Mouse (Mus musculus): ENCODE results near the gene Cdc14a. TPM values are rescaled to one million over a fixed set of nuclear protein-coding genes. Genes with fewer than 3 reads are reported as not detected.

The Cdc14a gene
- polyA plus RNA-seq, 1 experiment: 8.0 TPM

DNA sequence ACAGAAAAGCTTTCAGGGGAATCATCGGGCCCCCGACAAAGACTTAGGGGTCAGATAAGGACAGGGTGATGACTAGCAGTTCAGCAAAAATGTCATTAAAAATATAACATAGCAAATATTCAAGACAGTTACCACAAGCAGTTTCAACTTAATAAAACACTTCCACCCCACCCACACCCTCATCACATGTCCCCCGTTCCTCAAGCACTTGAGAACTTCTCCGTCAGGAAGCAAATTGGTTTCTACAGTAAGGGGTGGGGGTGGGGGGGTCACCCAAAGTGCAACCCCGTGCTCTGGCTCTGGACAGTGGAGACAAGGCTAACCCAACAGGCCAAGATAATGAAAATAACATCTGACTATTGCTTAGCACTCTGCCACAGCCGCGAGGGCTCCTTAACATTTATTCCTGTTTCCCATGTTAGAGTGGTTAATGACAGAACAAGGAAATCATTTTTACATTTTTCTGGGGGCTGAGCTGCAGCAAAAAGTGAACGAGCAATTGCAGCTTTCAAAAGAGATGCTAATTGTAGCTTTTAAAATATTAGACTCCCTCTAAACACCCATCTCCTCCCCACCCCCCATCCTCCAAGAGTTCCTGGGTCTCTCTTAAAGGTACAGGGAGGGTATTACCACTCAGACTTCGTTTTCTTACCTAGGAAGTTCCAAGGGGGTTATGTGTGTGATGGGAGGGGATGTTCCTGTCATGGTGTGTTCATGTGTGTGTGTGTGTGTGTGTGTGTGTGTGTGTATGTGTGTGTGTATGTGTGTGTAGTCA is 133.6 kb downstream of the Cdc14a start:
- Histone ChIP-seq H3K4me3 (ENCODE audit: control insufficient read depth, insufficient read depth, low read length) (no peak overlapping the region), H3K4me1 (replicated peaks; ENCODE audit: control insufficient read depth, insufficient read depth, low read length) (no peaks in the 10 kb centered on the region), H3K36me3 (ENCODE audit: control insufficient read depth, insufficient read depth, low read length) (peaks cover 9% of the 10 kb centered on the region), H3K27ac (ENCODE audit: control insufficient read depth, insufficient read depth, low read length) (no peak overlapping the region), H3K27me3 (ENCODE audit: control insufficient read depth, insufficient read depth, low read length) (no peaks in the 10 kb centered on the region)
- no peak for DNase-seq
- TF ChIP-seq CTCF (IDR thresholded peaks at IDR 0.05; ENCODE audit: borderline replicate concordance, control insufficient read depth, extremely low read depth, insufficient read depth, low read length, poor library complexity): no peak
- TF ChIP-seq POLR2A (IDR thresholded peaks at IDR 0.05; ENCODE audit: control insufficient read depth, extremely low read depth, insufficient read depth, low read length, poor library complexity): no peak
- 90% methylated on average over 9 of the region's 9 CpGs for WGBS

GRCm38 (mm10) chr3:116288833-116289232 is 135.0 kb downstream of the Cdc14a start:
- 96% methylated on average over 6 of the region's 6 CpGs for WGBS
- Histone ChIP-seq H3K36me3 (ENCODE audit: control insufficient read depth, insufficient read depth, low read length) (peaks cover 7% of the 10 kb centered on the region), H3K4me3 (ENCODE audit: control insufficient read depth, insufficient read depth, low read length) (no peak overlapping the region), H3K4me1 (replicated peaks; ENCODE audit: control insufficient read depth, insufficient read depth, low read length) (no peaks in the 10 kb centered on the region), H3K27ac (ENCODE audit: control insufficient read depth, insufficient read depth, low read length) (no peak overlapping the region), H3K27me3 (ENCODE audit: control insufficient read depth, insufficient read depth, low read length) (no peaks in the 10 kb centered on the region)
- TF ChIP-seq POLR2A (IDR thresholded peaks at IDR 0.05; ENCODE audit: control insufficient read depth, extremely low read depth, insufficient read depth, low read length, poor library complexity) (no peak), CTCF (IDR thresholded peaks at IDR 0.05; ENCODE audit: borderline replicate concordance, control insufficient read depth, extremely low read depth, insufficient read depth, low read length, poor library complexity) (no peak)
- DNase-seq: no peak

GRCm38 (mm10) chr3:116284735-116285134 is 139.1 kb downstream of the Cdc14a start:
- Histone ChIP-seq H3K27ac (ENCODE audit: control insufficient read depth, insufficient read depth, low read length) (no peak overlapping the region), H3K4me1 (replicated peaks; ENCODE audit: control insufficient read depth, insufficient read depth, low read length) (no peaks in the 10 kb centered on the region), H3K27me3 (ENCODE audit: control insufficient read depth, insufficient read depth, low read length) (no peaks in the 10 kb centered on the region), H3K36me3 (ENCODE audit: control insufficient read depth, insufficient read depth, low read length) (no peaks in the 10 kb centered on the region; the same call in 1 of the 2 replicates), H3K4me3 (ENCODE audit: control insufficient read depth, insufficient read depth, low read length) (no peak overlapping the region)
- 99% methylated on average over 4 of the region's 4 CpGs for WGBS
- no peak for TF ChIP-seq POLR2A (IDR thresholded peaks at IDR 0.05; ENCODE audit: control insufficient read depth, extremely low read depth, insufficient read depth, low read length, poor library complexity)
- TF ChIP-seq CTCF (IDR thresholded peaks at IDR 0.05; ENCODE audit: borderline replicate concordance, control insufficient read depth, extremely low read depth, insufficient read depth, low read length, poor library complexity): no peak
- DNase-seq: no peak

DNA sequence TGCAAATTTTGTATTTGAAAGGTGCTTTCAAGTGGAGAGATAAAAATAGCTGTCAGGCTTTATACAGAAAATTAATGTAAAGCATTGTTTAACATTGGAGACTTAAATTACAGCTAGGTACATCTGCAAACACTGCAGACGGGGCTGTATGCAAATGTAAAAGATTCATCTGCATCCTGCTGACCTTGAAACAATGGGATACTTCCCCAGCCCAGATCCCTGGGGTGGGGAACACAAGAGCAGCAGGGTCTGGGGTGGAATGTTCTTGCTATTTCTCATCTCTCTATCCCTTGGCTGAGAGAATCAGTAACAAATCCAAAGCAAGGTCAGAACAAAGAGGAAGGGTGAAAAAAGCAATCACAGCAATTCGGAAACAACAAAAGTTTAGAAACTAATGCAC is 139.8 kb downstream of the Cdc14a start:
- 99% methylated on average over 2 of the region's 2 CpGs for WGBS
- TF ChIP-seq CTCF (IDR thresholded peaks at IDR 0.05; ENCODE audit: borderline replicate concordance, control insufficient read depth, extremely low read depth, insufficient read depth, low read length, poor library complexity): no peak
- TF ChIP-seq POLR2A (IDR thresholded peaks at IDR 0.05; ENCODE audit: control insufficient read depth, extremely low read depth, insufficient read depth, low read length, poor library complexity): no peak
- H3K36me3 ChIP-seq (ENCODE audit: control insufficient read depth, insufficient read depth, low read length): no peaks in the 10 kb centered on the region; the same call in 1 of the 2 replicates
- no peaks in the 10 kb centered on the region for H3K4me1 ChIP-seq (replicated peaks; ENCODE audit: control insufficient read depth, insufficient read depth, low read length)
- no peak overlapping the region for H3K4me3 ChIP-seq (ENCODE audit: control insufficient read depth, insufficient read depth, low read length)
- H3K27me3 ChIP-seq (ENCODE audit: control insufficient read depth, insufficient read depth, low read length): no peaks in the 10 kb centered on the region
- H3K27ac ChIP-seq (ENCODE audit: control insufficient read depth, insufficient read depth, low read length): no peak overlapping the region
- DNase-seq: no peak

GRCm38 (mm10) chr3:116281663-116282062 is 142.2 kb downstream of the Cdc14a start:
- no peaks in the 10 kb centered on the region for H3K4me1 ChIP-seq (replicated peaks; ENCODE audit: control insufficient read depth, insufficient read depth, low read length)
- 98% methylated on average over 6 of the region's 6 CpGs for WGBS
- H3K27ac ChIP-seq (ENCODE audit: control insufficient read depth, insufficient read depth, low read length): no peak overlapping the region
- H3K27me3 ChIP-seq (ENCODE audit: control insufficient read depth, insufficient read depth, low read length): no peaks in the 10 kb centered on the region
- H3K4me3 ChIP-seq (ENCODE audit: control insufficient read depth, insufficient read depth, low read length): no peak overlapping the region
- TF ChIP-seq CTCF (IDR thresholded peaks at IDR 0.05; ENCODE audit: borderline replicate concordance, control insufficient read depth, extremely low read depth, insufficient read depth, low read length, poor library complexity) (no peak), POLR2A (IDR thresholded peaks at IDR 0.05; ENCODE audit: control insufficient read depth, extremely low read depth, insufficient read depth, low read length, poor library complexity) (no peak)
- H3K36me3 ChIP-seq (ENCODE audit: control insufficient read depth, insufficient read depth, low read length): no peaks in the 10 kb centered on the region; the same call in 1 of the 2 replicates
- no peak for DNase-seq

DNA sequence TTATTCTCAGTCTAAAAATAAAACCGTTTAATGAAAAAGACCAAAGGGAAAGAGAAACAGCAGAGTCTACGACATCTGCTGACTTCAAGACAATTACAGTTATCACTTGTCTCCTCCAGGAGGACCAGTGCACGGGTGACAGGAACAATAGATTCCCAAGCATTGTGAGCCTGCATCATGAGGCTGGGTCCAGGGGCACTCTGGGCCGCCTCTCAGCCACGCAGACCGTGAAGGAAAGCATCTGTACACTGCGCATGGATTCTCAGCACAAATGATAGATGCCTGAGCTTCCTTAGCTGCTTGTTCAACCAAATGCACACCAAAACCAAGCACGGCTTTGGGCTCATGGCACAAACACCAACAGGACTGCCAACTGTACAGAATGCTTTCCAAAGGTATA is 146.7 kb downstream of the Cdc14a start:
- no peak for DNase-seq
- TF ChIP-seq CTCF (IDR thresholded peaks at IDR 0.05; ENCODE audit: borderline replicate concordance, control insufficient read depth, extremely low read depth, insufficient read depth, low read length, poor library complexity) (no peak), POLR2A (IDR thresholded peaks at IDR 0.05; ENCODE audit: control insufficient read depth, extremely low read depth, insufficient read depth, low read length, poor library complexity) (no peak)

More for the DNA sequence above, 146.7 kb downstream of the Cdc14a start:
- H3K4me1 ChIP-seq (replicated peaks; ENCODE audit: control insufficient read depth, insufficient read depth, low read length): no peaks in the 10 kb centered on the region
- no peak overlapping the region for H3K27ac ChIP-seq (ENCODE audit: control insufficient read depth, insufficient read depth, low read length)
- H3K4me3 ChIP-seq (ENCODE audit: control insufficient read depth, insufficient read depth, low read length): no peak overlapping the region
- WGBS: 86% methylated on average over 8 of the region's 8 CpGs
- H3K36me3 ChIP-seq (ENCODE audit: control insufficient read depth, insufficient read depth, low read length): no peaks in the 10 kb centered on the region; the same call in 1 of the 2 replicates
- H3K27me3 ChIP-seq (ENCODE audit: control insufficient read depth, insufficient read depth, low read length): no peaks in the 10 kb centered on the region

Measured in thymus, adult 2 months (tissue).